Mouse (Mus musculus): ENCODE data around the gene Vamp9.
A peak's percentile ranks its signal among the peaks of the same experiment; 100 is the strongest.

DNA sequence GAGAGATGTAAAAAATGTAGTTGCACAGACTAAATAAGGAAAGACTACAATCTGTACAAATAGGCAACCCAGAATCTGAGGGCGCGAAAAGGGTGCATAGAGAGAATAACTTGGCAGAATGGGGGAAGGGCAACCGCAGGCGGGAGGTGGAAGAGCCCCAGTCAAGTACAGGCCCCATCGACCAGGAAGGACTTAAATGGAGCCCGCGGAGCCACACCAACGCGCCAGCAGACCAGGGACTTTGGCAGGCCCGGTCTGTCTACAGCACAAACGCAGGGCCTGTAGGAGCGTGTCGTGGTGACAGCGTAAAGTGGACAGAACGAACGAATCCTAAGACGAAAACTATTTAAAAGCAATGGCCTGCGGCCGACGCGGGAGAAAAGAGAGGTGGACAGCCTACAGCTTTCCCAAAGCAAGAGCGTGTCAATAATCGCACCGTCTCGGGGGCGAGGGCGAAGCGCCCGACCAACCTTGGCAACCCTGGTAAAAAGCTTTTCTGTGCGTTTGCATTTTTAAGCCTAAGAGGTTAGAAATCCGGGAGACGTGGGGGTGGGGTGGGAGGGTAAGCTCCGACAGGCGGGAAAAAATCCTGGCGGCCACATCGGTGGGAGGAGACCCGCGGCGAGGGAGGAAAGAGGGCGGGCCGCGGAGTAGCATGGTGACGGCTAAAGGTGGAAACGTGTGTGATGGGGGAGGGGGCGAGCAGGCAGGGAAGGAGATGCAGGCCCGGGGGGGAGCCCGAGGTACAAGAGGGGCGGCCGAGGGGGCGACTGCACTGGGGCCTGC is 71.7 kb downstream of the Vamp9 start:
- TF ChIP-seq CTCF (IDR thresholded peaks at IDR 0.05; ENCODE audit: control insufficient read depth, insufficient read depth, insufficient read length) (no peak), MYOG (IDR thresholded peaks at IDR 0.05; ENCODE audit: control insufficient read depth, extremely low read depth, insufficient read length) (no peak), MAX (IDR thresholded peaks at IDR 0.05) (peak; percentile 41), CEBPB (IDR thresholded peaks at IDR 0.05; ENCODE audit: low read depth) (no peak), USF1 (IDR thresholded peaks at IDR 0.05; ENCODE audit: low read depth) (no peak), FOSL1 (IDR thresholded peaks at IDR 0.05; ENCODE audit: insufficient read depth, low read length, poor library complexity, severe bottlenecking) (no peak), MYOD1 (IDR thresholded peaks at IDR 0.05; ENCODE audit: control insufficient read depth, insufficient read length, low read depth) (no peak)
